Mouse (Mus musculus) spleen, adult 18-20 months (tissue): Measurements from ENCODE around the gene Spag17.
"Not testable (repeated sequence)": the region's sequence is repeated elsewhere in the genome, so short reads cannot be mapped to it uniquely, and the experiment has no call there.

Experiments used
- DNase-seq, 2 experiments: peaks; one replicate each; pipeline ENCODE4 v3.0.0; 2022; ENCODE audit warnings: mixed read lengths in 2 of 2

Gene Spag17

DNA sequence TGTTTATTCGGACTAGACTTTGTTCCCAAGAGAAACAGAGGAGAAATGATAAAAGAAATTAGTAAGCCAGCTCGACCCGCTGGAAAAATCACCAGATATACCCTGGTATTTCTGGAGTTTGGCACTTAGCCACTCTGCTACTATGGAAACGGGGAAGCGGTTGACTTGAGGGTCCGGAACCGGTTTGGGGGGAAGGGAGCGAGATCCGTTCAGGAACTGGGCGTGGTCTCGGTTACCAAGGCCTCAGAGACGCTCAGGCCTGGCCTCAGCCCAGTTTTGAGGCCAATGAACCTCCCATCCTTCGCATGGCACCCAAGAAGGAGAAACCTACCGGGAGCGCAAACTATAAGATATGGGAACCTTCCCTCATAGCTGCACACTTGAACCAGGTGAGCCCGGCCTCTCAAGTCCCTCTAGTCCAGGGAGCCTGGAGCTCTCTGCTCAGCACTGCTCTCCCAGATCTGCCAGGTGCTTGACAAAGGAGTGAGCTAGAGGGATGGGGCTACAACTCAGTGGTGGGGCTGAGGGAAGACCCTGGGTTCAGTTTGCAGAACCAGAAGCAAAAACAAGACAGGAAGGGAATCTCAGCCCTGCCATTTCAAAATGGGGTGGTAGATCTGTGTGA, at the start of gene Spag17:
Spag17 (plus strand) TSS at position 220 of the 625 bp plus-strand sequence.
- no peak for DNase-seq

GRCm38 (mm10) chr3:99842333-99842732, 42.9 kb upstream of the Spag17 start:
- DNase-seq, result no peak

GRCm38 (mm10) chr3:99842808-99843207, 42.4 kb upstream of the Spag17 start:
- DNase-seq, result no peak

DNA sequence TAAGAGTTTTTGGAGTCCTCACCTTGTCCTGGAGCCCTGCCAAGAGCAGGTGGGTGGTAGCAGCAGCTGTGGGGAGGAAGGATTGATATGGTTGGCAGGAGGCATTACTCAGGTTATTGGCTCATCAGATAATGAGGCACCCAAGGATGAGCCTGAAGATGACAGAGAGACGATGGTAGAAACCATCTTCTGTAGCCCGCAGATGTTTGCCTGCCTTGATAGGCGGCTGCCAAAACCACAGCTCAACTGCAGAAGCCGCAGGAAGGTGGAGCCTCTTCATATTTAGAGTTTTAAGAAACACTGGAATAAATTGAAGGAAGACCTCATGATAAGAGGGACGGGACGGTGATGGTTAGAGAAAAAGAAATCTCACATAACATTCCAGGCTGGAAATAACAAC, 42.0 kb upstream of the Spag17 start:
- no peak for DNase-seq

- no peak for DNase-seq
Observed at GRCm38 (mm10) chr3:99850926-99851325, 34.3 kb upstream of the Spag17 start.

- no peak for DNase-seq
Observed at GRCm38 (mm10) chr3:99854595-99854994, 30.6 kb upstream of the Spag17 start.

DNA sequence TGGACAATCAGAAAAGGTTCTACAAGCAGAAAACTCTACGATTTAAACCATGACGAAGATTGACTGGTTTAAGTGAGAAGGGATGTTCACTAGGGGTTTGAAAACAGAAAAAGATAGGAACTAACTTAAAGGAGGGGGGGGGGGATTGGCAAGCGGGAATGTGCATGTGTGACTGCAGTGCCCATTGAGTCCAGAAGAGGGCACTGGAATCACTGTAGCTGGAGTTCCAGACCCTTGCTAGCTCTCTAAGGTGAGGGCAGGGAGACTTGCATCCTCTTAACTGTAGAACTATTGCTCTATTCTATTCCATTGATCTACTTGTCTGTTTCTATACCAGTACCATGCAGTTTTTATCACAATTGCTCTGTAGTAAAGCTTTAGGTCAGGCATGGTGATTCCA, 26.3 kb upstream of the Spag17 start:
- DNase-seq, result no peak

DNA sequence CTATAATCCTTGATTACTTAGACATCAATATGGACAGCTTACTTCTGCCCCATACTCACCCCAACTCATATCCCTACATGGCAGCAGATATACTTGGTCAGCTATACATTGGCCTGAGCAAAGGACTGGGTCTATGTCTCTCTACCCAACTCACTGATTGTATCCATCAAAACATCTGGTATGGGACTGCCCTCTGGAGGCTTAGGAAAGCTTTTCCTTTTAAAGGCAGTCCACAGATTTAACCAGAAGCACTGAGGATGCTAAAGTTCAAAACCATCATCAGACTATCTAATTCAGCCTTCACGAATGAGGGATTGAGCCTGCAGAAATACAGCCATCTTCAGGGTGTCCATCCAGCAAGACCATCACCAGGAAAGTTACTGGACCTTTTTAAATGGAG, 20.5 kb upstream of the Spag17 start:
- DNase-seq, result no peak

GRCm38 (mm10) chr3:99875137-99875536, 10.1 kb upstream of the Spag17 start:
- no peak for DNase-seq

GRCm38 (mm10) chr3:99881498-99881897, 3.7 kb upstream of the Spag17 start:
- no peak for DNase-seq

- no peak for DNase-seq
Observed at GRCm38 (mm10) chr3:99883988-99884564, 1.1 kb upstream of the Spag17 start.

GRCm38 (mm10) chr3:99894741-99895140, 9.5 kb downstream of the Spag17 start:
- not testable (repeated sequence) for DNase-seq

GRCm38 (mm10) chr3:99913809-99914439, 28.7 kb downstream of the Spag17 start:
- DNase-seq, result no peak

DNA sequence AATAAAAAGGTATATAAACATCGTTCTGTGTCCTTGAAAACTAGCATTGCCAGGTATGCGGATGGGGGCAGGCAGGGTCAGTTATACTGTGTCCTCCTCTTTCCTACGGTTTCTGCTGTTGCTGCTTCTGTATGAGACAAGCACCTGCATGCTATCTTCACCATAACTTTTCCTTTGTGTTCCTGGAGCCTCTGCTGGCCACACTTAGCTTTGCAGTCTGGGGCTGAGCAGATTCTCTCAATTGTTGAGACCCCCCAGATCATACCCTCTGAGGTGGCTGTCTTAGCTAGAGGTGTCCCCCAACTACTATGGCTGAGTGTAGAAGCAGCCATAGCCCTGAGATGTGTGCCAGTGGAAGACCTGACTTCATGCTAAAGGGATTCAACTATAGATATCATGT, 37.7 kb downstream of the Spag17 start:
- DNase-seq, result no peak

GRCm38 (mm10) chr3:99930920-99931620, 45.9 kb downstream of the Spag17 start:
- DNase-seq, result no peak

- no peak for DNase-seq
Observed at GRCm38 (mm10) chr3:99936159-99936558, 51.0 kb downstream of the Spag17 start.

- no peak for DNase-seq
Observed at GRCm38 (mm10) chr3:99938611-99939286, 53.5 kb downstream of the Spag17 start.

- no peak for DNase-seq
Observed at GRCm38 (mm10) chr3:99945171-99945570, 60.0 kb downstream of the Spag17 start.

GRCm38 (mm10) chr3:99954039-99954602, 68.9 kb downstream of the Spag17 start:
- DNase-seq, result no peak

- DNase-seq, result no peak
Observed at GRCm38 (mm10) chr3:99956517-99956916, 71.3 kb downstream of the Spag17 start.

- no peak for DNase-seq
Observed at GRCm38 (mm10) chr3:99959805-99960485, 74.7 kb downstream of the Spag17 start.

DNA sequence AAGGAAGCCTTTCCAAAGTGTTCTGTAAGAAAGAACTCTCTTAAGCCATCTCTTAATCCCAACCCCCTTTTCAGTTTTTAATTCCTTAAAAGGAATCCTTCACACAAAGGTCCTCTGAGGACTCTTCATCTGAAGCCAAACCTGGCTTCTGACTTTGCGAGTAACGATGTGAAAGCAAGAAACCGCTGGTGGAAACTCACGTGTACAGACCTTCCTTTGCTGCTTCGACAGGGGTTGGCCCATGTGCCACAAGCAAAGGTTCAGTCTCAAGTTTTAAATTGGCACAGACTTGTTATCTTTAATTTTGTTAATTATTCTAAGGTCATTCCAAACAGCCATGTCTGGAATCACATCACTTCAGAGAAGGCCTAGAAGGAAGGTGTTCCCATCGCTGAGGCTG, 79.1 kb downstream of the Spag17 start:
- no peak for DNase-seq
